Mouse (Mus musculus): Measurements from ENCODE around the gene Exd2.

The Exd2 gene

DNA sequence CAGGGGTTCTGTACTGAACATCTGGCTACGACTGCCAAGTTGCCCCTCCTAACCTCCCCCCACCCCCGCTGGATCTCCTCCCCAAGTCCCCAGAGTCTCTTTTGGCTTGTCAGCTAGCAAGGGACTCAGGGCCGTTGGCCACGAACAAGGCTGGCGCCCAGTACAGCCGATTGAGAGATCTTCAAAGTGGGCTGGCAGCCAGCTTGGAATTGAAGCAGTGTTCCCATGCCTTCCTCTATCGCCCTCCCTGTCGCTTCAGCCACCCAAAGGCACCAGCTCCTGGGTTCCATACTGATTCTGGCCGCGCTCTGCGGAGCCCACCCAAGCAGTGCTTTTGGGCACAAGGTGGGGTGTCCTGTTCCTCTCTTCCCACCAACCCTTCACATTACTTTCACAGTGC, 86.8 kb downstream of the Exd2 start:
- DNase-seq (ENCODE audit: low read depth, low spot score), result no peak

All from brain, embryonic 18.5 days (tissue).